Mouse (Mus musculus): ENCODE results near the gene Ebf1.

GRCm38 (mm10) chr11:44740278-44741041, 123.3 kb downstream of the Ebf1 start:
- no peak for TF ChIP-seq POLR2A (IDR thresholded peaks at IDR 0.05; ENCODE audit: control insufficient read depth, low read depth, low read length)
- no peak for TF ChIP-seq CTCF (IDR thresholded peaks at IDR 0.05; ENCODE audit: control insufficient read depth, insufficient read depth, insufficient replicate concordance, low read depth, low read length)
